8 mouse cellular contexts compared by ENCODE assay signal in the genomic region with DNA sequence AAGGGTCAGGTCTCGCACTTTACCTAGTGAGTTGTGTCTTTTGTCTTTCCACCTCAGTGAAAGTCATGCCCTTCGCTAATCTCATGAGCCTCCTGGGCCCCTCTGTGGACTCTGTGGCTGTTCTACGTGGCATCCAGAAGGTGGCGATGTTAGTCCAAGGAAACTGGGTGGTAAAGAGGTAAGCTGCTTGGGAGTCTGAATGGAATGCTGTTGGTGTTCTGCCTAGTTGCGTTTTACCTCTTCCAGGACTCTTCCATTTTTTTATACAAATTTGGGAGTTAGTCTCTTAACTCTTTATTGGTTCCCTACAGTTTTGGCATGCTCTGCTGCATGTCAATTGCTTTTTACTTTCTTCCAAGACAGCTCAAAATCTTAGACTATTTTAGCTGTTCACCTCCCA. TPM values are rescaled to one million over a fixed set of nuclear protein-coding genes. Genes with fewer than 3 reads are reported as not detected.
DNase-seq lines count a peak whose midpoint lies in the region.

No protein-coding gene starts in this region.

- intact Hi-C loops in left cerebral cortex, postnatal 4 days (cut with DNase I): loop anchor here (5.0 kb wide), 1 partner anchor 128 kb away; no protein-coding TSS in a partner anchor
- intact Hi-C loops in left cerebral cortex, postnatal 14 days (cut with DNase I): loop anchor here (2.0 kb wide), 2 partner anchors 130 to 186 kb away; no protein-coding TSS in a partner anchor

- DNase-seq in left cerebral cortex, adult 11 months (ENCODE audit: low spot score): peak; percentile 28
- no peak for DNase-seq in left cerebral cortex, postnatal 4 days
- peak; percentile 68 for DNase-seq in MN1 (ENCODE audit: low spot score)
- DNase-seq in cerebellum, postnatal 25 days: peak; percentile 33 to 57
- peak; percentile 76 for DNase-seq in heart, postnatal 4 days
- peak; percentile 55 to 63 for DNase-seq in left cerebral cortex, postnatal 14 days (ENCODE audit: low spot score in 2 of 2)
- DNase-seq in natural killer cell, adult 2 months (ENCODE audit: low spot score in 2 of 2): peak; percentile 29 to 45
- peak; percentile 58 for DNase-seq in yolk sac, embryonic 10.5 days (ENCODE audit: low spot score)

RNA-seq across cellular contexts. Expression of a gene that starts 17.2 kb away (rescaled TPM):
- total RNA-seq in left cerebral cortex, postnatal 4 days (2021): 10 to 100 TPM; 37.9 to 38.1 TPM
- 10 to 100 TPM; 18.0 to 18.7 TPM for total RNA-seq in heart, postnatal 4 days (2021)
- 10 to 100 TPM; 30.4 to 30.9 TPM for total RNA-seq in left cerebral cortex, postnatal 14 days (2021)

RNA-seq across cellular contexts. Expression of a gene that starts 47.4 kb away (rescaled TPM):
- 10 to 100 TPM in 1 of 2 experiments, 1 to 10 TPM in 1; 8.5 to 11.4 TPM for total RNA-seq in left cerebral cortex, postnatal 4 days (2021)
- 10 to 100 TPM; 20.7 to 29.2 TPM for total RNA-seq in heart, postnatal 4 days (2021)
- total RNA-seq in left cerebral cortex, postnatal 14 days (2021): 1 to 10 TPM; 4.6 to 4.7 TPM

RNA-seq across cellular contexts. Expression of a gene that starts 47.6 kb away (rescaled TPM):
- total RNA-seq in left cerebral cortex, postnatal 4 days (2021): not detected
- not detected for total RNA-seq in heart, postnatal 4 days (2021)
- under 1 TPM in 1 of 2 experiments, not detected in 1; 0.32 TPM for total RNA-seq in left cerebral cortex, postnatal 14 days (2021)
